Mouse (Mus musculus) stomach, embryonic 14.5 days (tissue): ENCODE results near the gene Upf1. TPM values are rescaled to one million over a fixed set of nuclear protein-coding genes. Genes with fewer than 3 reads are reported as not detected.

Experiments used
- ATAC-seq: fragments of 200-750 bp; cut with Nextera tagmentation; 2 replicates; pipeline ENCODE4 v1.8.0; 2017; ENCODE audit warnings: low read depth, moderate TSS enrichment; ENCODE audit not compliant: insufficient number of reproducible peaks, insufficient read depth, low FRiP score
- H3K27ac ChIP-seq: fragments of 300-500 bp; sonication (generic); 2 replicates; pipeline ENCODE4 v1.5.1; 2014; ENCODE audit warnings: mild to moderate bottlenecking, low read length, moderate library complexity, mixed read lengths
- H3K27me3 ChIP-seq: fragments of 300-500 bp; sonication (generic); 2 replicates; pipeline ENCODE4 v1.6.1; 2014; ENCODE audit warnings: low read length, control low read depth, mixed read lengths; ENCODE audit not compliant: control insufficient read depth, insufficient read depth
- H3K36me3 ChIP-seq: fragments of 300-500 bp; sonication (generic); 2 replicates; pipeline ENCODE4 v1.6.1; 2014; ENCODE audit warnings: mild to moderate bottlenecking, control low read depth, low read length, moderate library complexity, mixed read lengths; ENCODE audit not compliant: control insufficient read depth, insufficient read depth
- H3K4me1 ChIP-seq: fragments of 300-500 bp; sonication (generic); 2 replicates; pipeline ENCODE4 v1.6.1; 2014; ENCODE audit warnings: low read length, control low read depth, mixed read lengths; ENCODE audit not compliant: control insufficient read depth, insufficient read depth
- H3K4me2 ChIP-seq: fragments of 300-500 bp; sonication (generic); replicated peaks from 2 replicates; pipeline ENCODE4 v1.6.1; 2014; ENCODE audit warnings: low read depth, low read length, control low read depth
- H3K4me3 ChIP-seq: fragments of 300-500 bp; sonication (generic); 2 replicates; pipeline ENCODE4 v1.5.1; 2014; ENCODE audit warnings: low read depth, low read length, control low read depth
- H3K9ac ChIP-seq: fragments of 300-500 bp; sonication (generic); replicated peaks from 2 replicates; pipeline ENCODE4 v1.6.1; 2014; ENCODE audit warnings: low read depth, mild to moderate bottlenecking, control low read depth, low read length, moderate library complexity, mixed read lengths
- H3K9me3 ChIP-seq: fragments of 300-500 bp; sonication (generic); 2 replicates; pipeline ENCODE4 v1.6.1; 2016; ENCODE audit warnings: low read depth, low read length, control low read depth; ENCODE audit not compliant: control insufficient read depth
- WGBS: fragments of 180-500 bp; shearing (Covaris S2); extraction: QIAGEN DNeasy Blood & Tissue Kit; methylation state at CpG from one replicate; pipeline ENCODE4 v1.1.7; 2014; 5-methylcytosine and 5-hydroxymethylcytosine counted together
- polyA plus RNA-seq: library from polyadenylated mRNA; unstranded; fragments of >200 nt; fragmentation: Nextera tagmentation; extraction: Ambion mirVana; gene quantifications from 2 replicates; pipeline ENCODE4 v1.2.1, GENCODE M21; 2014

Gene Upf1
- polyA plus RNA-seq, 1 experiment from 2014 or later: 17.0 TPM

DNA sequence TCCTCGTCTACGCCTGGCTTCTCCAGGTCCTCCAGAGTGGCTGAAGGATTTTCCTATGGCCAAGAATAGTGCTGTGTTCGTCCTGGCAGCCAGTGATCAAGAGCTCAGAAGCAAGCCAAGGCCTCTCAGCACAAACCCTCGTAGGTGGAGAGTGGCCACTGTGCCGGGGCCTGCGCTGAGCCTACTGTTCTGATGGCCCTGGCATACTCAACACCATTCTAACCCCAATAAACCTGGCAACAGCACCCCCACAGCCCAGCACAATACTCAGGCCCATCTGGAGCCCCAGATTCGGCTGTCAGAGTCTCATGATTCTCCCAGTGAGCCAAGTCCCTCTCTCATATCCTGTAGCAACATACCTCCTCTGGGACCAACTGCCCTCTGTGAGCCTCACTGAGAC lies 12.4 kb downstream of the Upf1 start:
- whole genome bisulfite sequencing: 90% methylated on average over 7 of the region's 7 CpGs
- ATAC-seq: no peak
- H3K4me3 ChIP-seq: no peak overlapping the region
- H3K27me3 ChIP-seq: no peaks in the 10 kb centered on the region
- peaks cover 74% of the 10 kb centered on the region for H3K36me3 ChIP-seq
- no peak overlapping the region for H3K9ac ChIP-seq
- no peaks in the 10 kb centered on the region for H3K9me3 ChIP-seq
- no peak overlapping the region for H3K4me2 ChIP-seq
- no peaks in the 10 kb centered on the region for H3K4me1 ChIP-seq
- no peak overlapping the region for H3K27ac ChIP-seq

DNA sequence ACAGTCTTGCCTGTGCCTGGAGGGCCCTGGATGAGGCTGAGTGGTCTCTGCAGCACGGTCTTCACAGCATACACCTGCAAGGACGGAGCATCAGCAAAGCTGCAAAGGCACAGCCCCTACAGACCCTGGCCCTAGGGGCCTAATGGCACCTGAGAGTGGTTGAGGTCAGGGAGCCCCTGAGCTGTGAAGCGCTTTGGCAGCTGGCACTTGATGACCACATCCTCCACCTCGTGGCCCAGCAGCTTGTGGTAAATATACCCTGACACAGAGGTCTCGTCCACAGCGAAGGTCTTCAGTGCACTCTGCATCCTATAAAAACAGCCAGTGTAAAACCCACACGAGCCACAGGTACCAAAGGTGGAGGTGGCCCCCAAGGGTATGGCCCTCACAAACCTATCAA lies 14.1 kb downstream of the Upf1 start:
- Histone ChIP-seq H3K27ac (no peak overlapping the region), H3K27me3 (no peaks in the 10 kb centered on the region), H3K36me3 (peaks cover 91% of the 10 kb centered on the region), H3K4me2 (no peak overlapping the region), H3K9me3 (no peaks in the 10 kb centered on the region), H3K4me1 (no peaks in the 10 kb centered on the region), H3K9ac (no peak overlapping the region), H3K4me3 (no peak overlapping the region)
- WGBS: 90% methylated on average over 7 of the region's 7 CpGs
- ATAC-seq: no peak

DNA sequence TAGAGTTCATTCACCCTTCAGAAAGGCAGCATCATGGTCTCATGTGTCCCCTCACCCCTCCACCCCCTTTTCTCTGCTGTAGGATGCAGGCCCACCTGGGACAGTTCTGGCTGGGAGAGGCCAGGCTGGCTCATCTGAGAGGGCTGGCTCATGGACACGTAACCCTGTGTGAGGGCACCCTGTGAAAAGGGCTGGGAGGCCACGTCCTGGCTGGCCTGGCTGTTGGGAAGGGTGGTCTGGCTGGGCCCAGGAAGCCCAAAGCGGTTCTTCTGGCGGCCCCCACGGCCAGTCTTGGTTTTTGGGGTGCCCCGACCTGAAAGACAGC lies 20.2 kb downstream of the Upf1 start:
- Histone ChIP-seq H3K4me2 (no peak overlapping the region), H3K27ac (no peak overlapping the region), H3K36me3 (peaks cover 66% of the 10 kb centered on the region), H3K9ac (no peak overlapping the region), H3K27me3 (no peaks in the 10 kb centered on the region), H3K4me3 (no peak overlapping the region), H3K9me3 (no peaks in the 10 kb centered on the region), H3K4me1 (peaks cover 13% of the 10 kb centered on the region)
- ATAC-seq: no peak
- WGBS: 96% methylated on average over 6 of the region's 6 CpGs

DNA sequence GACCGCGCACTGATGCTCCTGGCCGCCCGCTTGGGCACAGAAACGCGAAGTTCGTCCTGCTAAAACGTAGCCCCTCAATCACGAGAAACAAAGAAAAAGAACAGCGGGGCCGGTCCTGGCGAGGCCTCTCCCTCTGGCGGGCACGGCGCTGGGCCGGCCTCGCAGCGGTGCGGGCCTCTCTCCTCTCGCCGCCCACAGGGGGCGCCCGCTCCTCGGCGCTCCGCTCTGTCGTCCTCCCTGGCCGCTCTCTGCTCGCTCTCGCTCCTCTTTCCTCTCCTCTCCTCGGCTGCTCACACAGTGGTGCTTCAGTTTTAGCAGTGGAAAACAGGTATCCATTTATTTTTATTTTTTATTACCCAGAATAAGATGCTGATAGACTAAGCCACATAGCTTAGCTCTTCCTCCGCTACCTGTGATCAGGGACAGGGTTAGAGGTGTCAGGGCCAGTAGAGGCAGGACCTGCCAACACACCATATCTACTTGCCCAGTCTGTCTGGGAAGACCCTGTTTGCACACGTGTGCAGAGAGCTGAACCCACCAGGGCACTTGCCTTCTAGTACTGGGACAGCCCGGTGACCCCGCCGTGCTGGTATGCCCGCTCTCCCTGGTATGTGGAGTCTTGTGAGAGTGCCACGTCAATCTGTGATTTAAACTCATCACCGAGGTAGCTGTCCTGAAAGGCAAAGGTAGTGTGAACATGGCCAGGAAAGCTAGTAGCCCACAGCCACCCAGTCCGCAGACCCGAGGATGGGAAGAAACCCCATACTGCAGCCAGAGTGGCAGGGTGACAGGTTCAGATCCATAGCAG lies 20.8 kb downstream of the Upf1 start:
- H3K4me3 ChIP-seq: no peak overlapping the region
- ATAC-seq: peak; percentile 66; the same call in 1 of the 2 replicates
- H3K27me3 ChIP-seq: no peaks in the 10 kb centered on the region
- H3K4me1 ChIP-seq: peaks cover 13% of the 10 kb centered on the region
- peaks cover 61% of the 10 kb centered on the region for H3K36me3 ChIP-seq
- no peak overlapping the region for H3K27ac ChIP-seq
- WGBS: 26% methylated on average over 41 of the region's 41 CpGs
- H3K9ac ChIP-seq: no peak overlapping the region
- H3K9me3 ChIP-seq: no peaks in the 10 kb centered on the region
- no peak overlapping the region for H3K4me2 ChIP-seq

- WGBS: 69% methylated on average over 19 of the region's 19 CpGs
- Histone ChIP-seq H3K4me3 (no peak overlapping the region), H3K9me3 (no peaks in the 10 kb centered on the region), H3K4me1 (peaks cover 13% of the 10 kb centered on the region), H3K27ac (no peak overlapping the region), H3K9ac (no peak overlapping the region), H3K27me3 (no peaks in the 10 kb centered on the region), H3K36me3 (peaks cover 53% of the 10 kb centered on the region), H3K4me2 (no peak overlapping the region)
- ATAC-seq: no peak
Observed at GRCm38 (mm10) chr8:70331526-70331925, 21.6 kb downstream of the Upf1 start.

DNA sequence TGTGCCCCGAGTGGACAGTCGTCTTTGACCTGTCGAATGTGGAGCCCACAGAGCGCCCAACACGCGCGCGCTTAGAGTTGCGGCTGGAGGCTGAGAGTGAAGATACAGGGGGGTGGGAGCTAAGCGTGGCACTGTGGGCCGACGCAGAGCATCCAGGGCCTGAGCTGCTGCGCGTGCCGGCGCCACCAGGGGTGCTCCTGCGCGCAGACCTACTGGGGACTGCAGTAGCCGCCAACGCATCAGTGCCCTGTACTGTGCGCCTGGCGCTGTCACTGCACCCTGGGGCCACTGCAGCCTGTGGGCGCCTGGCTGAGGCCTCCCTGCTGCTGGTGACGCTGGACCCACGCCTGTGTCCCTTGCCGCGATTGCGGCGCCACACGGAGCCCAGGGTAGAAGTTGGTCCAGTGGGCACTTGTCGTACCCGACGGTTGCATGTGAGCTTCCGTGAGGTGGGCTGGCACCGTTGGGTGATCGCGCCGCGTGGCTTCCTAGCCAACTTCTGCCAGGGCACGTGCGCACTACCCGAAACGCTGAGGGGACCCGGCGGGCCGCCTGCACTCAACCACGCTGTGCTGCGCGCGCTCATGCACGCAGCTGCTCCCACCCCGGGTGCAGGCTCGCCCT lies 22.2 kb downstream of the Upf1 start:
- no peak overlapping the region; the same call in 1 of the 2 replicates for H3K9ac ChIP-seq
- H3K27me3 ChIP-seq: no peaks in the 10 kb centered on the region

DNA sequence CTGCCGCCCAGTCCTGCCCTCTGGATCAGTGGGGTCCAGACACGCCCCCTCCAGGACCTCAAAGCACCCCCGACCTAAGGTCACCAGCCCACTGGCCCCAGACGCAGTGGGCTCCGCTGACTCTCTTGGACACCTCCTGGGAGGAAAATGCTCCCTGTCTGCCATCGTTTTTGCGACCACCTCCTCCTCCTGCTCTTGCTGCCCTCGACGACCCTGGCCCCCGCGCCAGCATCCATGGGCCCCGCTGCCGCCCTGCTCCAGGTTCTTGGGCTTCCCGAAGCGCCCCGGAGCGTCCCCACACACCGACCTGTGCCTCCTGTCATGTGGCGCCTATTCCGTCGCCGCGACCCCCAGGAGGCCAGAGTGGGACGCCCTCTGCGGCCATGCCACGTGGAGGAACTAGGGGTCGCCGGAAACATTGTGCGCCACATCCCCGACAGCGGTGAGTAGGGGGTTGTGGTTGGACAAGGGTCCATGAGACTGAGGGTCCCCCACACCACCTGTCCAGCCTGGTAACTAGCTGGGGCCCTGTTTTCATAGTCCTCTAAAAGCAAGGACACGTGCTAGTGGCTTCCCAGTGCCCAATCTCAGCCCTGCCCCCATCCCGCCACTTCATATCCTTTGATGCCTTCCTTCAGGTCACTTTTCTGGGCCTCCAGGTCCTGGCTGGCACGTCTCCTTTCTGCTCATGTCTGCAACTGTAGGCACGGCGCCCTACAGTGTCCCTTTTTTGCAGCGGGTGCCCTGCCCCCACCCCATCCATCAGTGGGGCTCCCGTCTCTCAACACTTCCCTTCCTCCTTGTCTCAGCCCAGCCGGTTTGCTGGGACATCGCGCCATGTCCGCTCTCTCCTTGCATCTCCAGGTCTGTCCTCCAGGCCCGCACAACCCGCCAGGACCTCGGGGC lies 23.0 kb downstream of the Upf1 start:
- ATAC-seq: no peak
- WGBS: 12% methylated on average over 45 of the region's 45 CpGs
- peaks cover 13% of the 10 kb centered on the region for H3K4me1 ChIP-seq
- H3K4me2 ChIP-seq: peak overlapping the region; percentile 32; the same call in 1 of the 2 replicates
- peak overlapping the region; percentile 8; the same call in 1 of the 2 replicates for H3K4me3 ChIP-seq
- H3K36me3 ChIP-seq: peaks cover 39% of the 10 kb centered on the region
- H3K9ac ChIP-seq: no peak overlapping the region; the same call in none of the 2 replicates
- H3K27ac ChIP-seq: no peak overlapping the region
- no peaks in the 10 kb centered on the region for H3K9me3 ChIP-seq
- H3K27me3 ChIP-seq: no peaks in the 10 kb centered on the region

More for the DNA sequence above, 22.2 kb downstream of the Upf1 start:
- no peaks in the 10 kb centered on the region for H3K9me3 ChIP-seq
- no peak overlapping the region for H3K27ac ChIP-seq
- peak overlapping the region; percentile 8; the same call in 1 of the 2 replicates for H3K4me3 ChIP-seq
- WGBS: 36% methylated on average over 52 of the region's 53 CpGs
- peak; percentile 51 for ATAC-seq
- peaks cover 46% of the 10 kb centered on the region for H3K36me3 ChIP-seq
- peak overlapping the region; percentile 32; the same call in 1 of the 2 replicates for H3K4me2 ChIP-seq
- H3K4me1 ChIP-seq: peaks cover 13% of the 10 kb centered on the region
